Mouse (Mus musculus): ENCODE measurements around the gene Ube2j1.
A peak's percentile ranks its signal among the peaks of the same experiment; 100 is the strongest.
"Not testable (repeated sequence)": the region's sequence is repeated elsewhere in the genome, so short reads cannot be mapped to it uniquely, and the experiment has no call there.

Gene Ube2j1

DNA sequence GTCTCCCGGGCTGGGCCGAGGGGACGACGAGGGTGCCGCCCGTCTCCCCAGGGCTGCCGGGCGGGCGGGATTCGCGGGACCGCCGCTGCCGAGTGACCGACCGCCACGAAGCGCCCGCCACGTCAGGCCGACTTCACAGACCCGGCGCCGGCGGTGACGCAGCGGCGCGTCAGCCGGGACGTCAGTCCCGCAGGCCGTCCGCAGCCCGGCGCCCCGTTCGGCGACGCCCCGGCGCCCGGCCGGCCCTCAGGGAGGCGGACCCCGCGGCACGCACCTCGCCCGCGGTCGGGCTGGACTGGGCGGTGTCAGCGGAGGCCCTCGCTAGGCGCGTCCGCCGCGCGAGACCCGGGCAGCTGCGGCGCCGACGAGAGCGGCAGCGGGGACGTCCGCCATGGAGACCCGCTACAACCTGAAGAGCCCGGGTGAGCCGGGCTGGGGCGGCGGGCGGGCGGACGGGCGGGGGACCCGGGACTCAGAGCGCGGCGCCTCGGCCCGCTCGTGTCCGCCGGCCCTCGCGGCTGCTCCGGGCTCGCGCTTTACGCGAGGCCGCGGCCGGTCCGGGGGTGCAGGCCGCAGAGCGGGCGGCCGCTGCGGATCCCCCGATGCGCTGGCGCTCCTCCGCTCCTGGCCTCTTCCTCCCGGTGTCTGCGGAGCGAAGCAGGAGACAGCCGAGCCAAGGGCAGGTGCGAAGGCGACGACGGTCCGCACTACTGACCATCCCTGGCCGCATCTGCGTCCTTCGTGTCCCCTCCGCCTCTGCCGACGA lies at the start of gene Ube2j1:
Ube2j1 (plus strand) TSS at position 222 of the 766 bp plus-strand sequence.
- DNase-seq = peak; percentile 93

DNA sequence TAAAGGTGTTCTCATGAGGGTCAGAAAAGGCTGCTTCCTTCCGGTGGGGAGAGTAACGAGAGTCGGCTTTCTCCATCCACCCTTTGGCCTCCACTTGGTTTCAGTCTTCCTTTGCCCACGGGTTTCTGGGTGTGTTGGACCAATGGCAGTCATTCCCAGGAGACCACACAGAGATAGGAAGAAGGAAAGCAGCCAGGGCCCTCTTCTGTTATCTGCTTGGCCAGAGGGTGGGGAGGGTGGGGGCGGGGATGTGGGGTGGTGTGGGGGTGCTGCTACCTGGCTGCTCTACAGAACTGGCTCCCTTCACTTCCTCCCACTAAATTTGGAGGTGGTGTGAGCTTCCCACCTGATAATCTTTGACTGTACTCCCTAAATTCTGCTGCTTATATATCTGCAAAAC lies 49.6 kb upstream of the Ube2j1 start:
- no peak for DNase-seq

DNA sequence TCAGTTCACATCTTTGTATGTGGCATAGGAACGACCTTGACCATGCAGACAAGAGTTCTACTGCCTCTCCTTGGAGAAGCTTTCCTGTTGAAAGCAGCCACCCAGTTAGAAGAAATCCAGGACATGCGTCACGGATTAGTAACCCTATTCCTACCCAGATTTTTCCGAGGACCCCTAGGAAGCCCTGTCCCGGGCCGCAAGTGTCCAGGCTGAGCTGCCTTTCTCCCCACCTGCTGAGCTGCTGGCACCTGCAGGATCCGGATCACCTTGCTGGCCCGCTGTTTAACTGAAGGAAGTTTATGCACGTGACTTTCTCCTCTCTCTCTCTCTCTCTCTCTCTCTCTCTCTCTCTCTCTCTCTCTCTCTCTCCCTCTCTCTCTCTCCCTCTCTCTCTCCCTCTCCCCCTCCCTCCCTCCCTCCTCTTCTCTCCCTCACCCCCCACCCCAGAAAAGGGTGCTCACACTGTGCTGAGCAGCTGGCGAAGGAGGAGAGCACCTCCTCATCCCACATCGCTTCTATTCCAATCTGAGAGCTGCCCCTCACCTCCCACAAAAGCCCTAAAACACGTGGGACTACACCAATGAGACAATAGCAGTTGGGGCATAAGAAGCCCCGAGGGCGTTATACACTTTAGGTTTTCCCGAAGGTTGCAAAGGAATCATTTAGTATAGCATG lies 49.0 kb upstream of the Ube2j1 start:
- DNase-seq = peak; percentile 11

DNA sequence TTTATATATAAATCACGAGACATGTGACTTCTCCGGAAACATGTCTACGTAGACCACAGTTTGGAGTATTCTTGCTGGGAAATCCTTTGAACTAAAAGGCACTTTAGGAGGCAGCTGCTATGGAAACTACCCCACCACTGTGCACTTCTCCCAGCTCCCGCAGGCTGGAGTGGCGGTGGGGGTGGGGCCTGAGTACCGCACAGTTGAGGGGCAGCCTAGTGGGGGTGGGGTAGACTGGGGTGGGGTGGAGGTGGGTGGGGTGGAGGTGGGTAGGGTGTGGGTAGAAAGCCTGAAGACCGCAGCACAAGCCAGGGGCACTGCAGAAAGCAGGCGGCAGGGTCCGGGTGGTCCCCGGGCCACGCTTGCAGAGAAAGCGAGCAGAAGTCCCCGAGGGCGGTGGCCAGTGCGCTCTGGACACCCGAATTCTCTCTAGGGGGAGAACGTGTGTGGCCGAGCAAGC lies 48.5 kb upstream of the Ube2j1 start, which contains the start of gene Rragd:
Rragd (plus strand) TSS at position 322 of the 460 bp plus-strand sequence.
- DNase-seq = peak; percentile 50

DNA sequence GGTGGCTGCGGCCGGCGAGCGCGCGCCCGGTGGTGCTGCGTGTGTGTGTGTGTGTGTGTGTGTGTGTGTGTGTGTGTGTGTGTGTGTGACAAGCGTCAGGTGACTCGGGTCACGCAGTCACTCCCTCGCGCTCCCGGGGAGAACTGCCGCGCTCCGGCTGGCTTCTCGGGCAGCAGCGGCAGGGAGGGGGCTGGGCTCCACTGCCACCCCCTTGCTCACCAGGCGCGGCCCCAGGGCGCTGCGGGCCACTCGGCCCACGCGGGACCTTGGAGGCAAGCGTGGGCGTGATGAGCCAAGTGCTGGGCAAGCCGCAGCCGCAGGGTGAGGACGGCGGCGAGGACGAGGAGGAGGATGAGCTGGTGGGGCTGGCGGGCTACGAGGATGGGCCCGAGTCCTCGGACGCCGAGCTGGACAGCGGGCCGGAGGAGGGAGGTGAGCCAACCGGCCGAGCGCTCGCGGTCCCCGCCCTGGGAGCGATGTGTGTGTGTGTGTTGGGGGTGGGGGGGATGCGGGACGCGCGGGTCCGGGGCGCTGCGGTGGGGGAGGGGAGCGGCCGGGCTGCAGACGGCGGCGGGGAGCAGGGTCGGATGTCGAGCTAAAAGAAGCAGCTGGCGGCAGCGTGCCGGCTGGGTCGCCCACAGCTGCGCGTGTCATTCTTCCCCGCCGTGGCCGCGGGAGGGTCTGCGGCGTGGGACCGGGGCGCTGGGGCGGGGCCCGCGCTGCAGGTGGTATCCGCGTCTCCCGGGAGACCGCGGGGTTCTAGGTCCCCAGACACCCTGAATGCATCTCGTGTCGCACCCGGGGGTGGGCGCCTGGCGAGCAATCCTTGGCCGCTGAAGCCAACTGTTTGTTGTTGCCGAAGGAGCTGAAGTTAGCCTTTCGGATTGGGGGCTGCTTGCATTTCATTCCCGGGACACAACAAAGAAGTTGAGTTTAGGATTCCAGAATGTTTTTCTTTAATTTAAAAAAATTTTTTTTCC lies 47.8 kb upstream of the Ube2j1 start:
- peak; percentile 61 for DNase-seq

DNA sequence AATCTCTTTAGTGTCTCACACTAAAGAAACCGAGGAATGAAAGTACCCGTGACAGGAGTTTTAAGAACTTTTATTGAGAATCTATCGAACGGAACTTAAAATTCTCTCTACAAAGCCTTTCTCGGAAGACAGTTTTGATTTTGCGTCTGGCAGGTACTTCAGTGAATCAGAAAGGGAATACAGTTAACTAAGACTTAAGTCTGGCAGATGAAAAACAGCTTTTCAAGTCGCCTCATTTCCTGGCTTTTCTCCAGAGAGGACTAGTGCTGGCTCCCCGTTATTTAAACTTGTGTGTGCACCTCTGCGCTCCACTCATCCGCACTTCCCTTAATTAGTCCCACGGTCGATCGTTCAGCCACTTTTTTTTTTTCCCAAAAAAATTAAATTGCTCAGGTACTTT lies 47.0 kb upstream of the Ube2j1 start:
- DNase-seq = no peak

DNA sequence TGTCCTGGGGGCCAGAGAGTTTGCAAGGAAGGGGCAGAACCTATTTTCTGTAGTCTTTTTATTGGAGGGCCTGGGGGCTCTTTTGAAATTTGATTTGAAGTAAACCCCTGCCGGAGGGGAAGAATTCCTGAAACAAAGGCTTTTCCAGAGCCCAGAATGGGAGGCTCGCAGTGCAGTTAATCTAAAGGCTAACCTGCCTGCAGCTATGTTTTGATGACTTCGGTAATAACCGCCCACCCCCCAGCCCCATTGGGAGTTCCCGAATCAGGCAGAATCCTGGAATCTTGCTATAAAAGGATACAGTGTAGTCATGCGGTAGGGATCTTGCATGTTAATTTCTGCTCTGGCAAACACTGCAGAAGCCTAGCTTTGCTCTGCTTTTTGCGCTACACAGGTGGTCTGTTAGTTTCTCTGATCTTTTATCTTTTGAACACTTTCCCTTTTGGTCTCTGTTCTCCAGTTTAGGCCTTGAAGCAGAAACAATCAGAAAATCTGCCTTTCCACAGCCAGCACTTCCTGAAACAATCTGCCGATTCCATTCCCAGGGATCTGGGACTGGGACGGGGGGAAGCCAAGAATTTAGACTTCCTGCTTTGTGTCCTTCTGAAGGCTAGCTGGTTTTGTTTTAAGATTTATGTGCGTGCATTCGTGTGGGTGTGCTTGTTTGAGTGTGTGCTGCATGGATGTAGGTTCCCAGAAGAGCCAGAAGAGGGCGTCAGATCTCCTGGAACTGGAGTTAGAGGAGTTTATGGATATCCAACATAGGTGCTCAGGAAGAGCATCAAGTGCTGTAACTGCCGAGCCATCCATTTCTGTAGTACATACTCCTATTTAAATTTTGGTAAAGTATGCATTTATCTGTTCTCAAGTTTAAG lies 46.2 kb upstream of the Ube2j1 start:
- DNase-seq = peak; percentile 7

DNA sequence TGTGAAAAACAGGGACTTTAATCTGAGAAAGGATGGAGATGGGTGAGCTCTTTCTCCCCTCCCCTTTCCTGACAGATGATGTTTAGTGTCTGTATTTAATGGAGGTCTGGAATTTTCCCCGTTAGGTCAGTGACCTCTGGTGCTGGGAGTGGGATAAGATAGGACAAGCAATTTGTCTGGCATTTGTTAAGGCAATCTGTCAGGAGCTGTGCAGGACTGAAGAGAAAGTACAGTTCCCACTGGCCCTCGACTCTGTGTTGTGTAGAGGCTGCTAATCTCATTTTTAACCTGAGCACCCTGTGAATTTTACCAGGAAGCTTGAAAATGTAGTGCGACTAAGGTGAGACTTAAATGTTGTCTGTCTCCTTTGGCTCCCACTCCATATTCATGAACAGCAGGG lies 45.5 kb upstream of the Ube2j1 start:
- DNase-seq = no peak

DNA sequence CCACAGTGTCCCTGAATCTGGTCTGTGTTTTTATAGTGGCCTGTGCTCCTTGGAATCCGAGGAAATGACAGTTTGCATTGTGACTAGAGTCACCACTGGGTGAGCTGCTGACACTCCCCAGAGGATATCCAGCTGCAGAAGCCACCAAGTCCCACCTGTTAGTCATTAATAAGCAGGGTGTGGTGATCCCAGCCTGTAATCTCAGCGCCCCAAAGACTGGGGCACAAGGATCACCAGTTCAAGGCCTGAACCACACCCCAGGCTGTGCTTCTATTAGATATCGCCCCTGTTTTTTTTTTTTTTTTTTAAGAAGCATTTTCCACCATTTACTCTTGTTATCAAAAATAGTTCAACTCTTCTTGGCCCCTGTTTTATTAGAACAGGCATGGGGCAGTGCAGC lies 44.2 kb upstream of the Ube2j1 start:
- DNase-seq = no peak

DNA sequence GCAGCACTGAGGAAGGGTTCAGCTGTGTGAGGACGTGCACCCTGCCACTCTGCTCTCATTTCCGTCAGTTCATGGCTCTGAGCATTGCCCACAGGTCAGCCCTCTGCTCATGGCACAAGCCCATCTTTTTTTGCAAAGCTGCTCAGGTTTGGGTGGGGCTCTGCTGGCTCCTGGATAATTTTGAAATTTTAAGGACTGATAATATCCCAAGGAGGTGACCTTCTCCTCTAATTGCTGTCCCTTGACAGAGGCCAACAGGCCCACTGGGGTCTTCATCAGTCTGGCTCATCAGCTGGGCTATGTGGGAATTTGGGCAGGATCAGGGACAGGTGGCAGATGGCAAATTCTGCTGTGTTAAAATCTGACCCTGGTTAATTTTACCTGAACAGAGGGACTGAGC lies 41.9 kb upstream of the Ube2j1 start:
- DNase-seq = no peak

DNA sequence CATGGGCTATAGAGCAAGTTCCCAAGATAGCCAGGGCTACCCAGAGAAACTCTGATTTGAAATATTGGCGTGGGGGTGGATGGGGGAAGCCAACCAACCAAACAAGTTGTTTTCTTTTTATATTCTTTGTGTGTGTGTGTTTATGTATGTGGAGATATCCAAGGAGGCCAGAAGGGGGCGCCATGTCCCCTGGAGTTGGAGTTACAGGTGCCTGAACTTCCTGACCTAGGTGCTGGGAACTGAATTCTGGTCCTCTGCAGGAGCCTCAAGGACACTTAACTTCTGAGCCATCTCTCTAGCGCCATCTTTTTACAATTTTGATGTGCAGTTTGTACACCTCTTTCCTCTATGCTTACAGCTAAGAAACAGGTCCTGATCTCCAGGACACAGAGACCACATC lies 37.0 kb upstream of the Ube2j1 start:
- no peak for DNase-seq

DNA sequence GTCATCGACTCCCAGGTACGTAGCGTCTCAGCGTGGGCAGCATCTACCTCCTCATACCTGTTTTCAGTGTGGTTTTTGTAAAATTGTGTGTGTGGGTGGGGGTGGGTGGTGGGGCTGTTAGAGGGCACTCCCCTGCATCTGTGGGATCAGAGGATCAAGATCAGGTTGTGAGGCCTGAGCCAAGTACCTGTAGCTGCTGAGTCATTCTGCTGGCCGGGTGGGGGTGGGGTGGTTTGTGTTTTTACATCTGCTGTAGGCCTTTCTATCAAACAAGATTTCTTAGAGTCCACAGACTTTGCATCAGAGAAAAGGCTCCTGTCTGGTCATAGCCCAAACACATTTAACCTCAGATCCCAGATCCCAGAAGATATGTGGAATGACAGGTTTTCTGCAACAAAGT lies 35.1 kb upstream of the Ube2j1 start:
- DNase-seq = no peak

DNA sequence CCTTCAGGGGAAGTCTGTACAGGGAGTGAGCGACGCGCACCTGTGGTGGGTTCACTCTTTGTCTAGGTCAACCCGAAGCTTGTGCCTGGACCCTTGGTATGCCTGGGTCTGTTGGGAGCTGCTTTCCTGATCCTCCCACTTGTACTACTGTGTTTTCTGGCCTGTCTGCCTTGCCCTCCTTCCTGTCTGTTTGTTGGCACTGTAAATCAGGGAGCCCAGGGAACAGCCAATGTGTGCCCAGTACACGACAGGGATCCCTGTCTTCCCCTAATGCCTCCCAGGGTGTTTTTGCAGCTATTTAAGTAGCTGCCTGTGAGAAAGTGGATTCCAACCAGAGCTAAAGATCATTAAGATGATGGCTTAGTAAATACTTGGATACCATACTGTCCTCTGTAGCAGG lies 33.6 kb upstream of the Ube2j1 start:
- no peak for DNase-seq

DNA sequence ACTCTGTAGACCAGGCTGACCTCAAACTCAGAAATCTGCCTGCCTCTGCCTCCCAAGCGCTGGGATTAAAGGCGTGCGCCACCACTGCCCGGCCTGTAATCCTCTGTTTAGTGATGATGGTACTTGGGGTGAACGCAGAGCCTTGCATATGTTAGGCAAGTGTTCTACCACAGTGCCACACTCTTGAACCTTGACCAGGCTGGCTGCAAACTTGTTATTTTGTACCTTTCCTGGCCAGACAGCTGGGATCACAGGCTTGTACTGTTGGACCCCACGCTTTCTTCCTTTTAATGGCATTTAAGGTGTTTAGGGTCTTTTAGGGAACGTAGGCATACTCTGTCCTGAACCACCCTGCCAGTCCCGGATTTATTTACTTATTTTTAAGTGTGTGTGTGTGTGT lies 32.2 kb upstream of the Ube2j1 start:
- DNase-seq = no peak

DNA sequence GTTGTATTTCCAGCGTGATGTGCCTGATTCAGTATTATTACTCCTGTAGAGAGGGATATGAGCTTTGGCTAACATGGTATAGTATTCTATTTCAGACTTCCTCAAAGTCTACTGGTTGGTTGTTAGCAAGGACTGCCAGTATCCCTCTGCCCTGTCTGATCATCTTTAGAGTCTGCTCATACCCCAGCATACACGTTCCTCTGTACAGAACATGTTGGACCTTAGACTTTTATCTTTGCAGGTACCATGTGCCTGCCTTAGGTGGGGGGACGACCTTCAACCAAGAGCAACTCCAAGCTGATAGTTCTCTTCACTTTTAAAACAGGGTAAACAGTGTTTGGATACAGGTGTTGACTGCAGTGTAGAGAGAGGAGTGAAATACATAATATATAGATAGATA lies 29.1 kb upstream of the Ube2j1 start:
- DNase-seq = no peak

DNA sequence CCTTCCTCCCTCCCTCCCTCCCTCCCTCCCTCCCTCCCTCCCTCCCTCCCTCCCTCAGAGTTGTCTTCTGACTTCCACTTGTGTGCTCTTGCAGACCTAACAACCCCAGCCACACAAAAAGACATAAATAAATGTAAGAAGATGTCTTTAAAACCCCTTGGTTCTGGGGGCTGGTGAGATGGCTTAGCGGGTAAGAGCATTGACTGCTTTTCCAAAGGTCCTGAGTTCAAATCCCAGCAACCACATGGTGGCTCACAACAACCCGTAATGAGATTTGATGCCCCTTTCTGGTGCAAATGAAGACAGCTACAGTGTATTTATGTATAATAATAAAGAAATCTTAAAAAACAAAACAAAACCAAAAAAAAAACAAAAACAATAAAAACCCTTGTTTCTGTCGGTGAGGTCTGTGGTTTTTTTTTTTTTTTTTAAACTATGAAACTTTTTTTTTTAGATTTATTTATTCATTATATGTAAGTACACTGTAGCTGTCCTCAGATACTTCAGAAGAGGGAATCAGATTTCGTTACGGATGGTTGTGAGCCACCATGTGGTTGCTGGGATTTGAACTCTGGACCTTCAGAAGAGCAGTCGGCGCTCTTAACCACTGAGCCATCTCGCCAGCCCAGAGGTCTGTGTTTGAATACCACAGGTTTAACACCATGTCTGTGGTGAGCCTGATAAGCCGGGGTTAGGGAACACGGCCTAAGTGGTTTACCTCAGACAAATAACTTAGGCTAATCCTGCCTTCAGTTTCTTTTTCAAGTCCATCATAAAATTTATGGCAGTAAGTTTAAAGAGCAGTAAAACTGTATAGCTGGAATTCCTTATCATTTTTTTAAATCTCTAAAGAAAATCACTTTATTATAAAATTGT lies 25.4 kb upstream of the Ube2j1 start:
- not testable (repeated sequence) for DNase-seq

DNA sequence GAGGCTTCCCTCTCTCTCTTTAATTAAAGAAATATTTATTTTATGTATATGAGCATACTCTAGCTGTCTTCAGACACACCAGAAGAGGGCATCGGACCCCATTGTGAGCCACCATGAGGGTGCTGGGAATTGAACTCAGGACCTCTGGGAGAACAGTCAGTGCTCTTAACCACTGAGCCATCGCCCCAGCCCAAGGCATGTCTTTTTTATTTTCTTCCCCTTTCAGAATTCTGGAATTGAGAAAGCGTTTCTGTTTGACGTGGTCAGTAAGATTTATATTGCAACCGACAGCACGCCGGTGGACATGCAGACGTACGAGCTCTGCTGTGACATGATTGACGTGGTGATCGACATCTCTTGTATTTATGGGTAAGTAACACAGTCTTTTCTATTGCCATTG lies 24.4 kb upstream of the Ube2j1 start:
- DNase-seq = no peak

DNA sequence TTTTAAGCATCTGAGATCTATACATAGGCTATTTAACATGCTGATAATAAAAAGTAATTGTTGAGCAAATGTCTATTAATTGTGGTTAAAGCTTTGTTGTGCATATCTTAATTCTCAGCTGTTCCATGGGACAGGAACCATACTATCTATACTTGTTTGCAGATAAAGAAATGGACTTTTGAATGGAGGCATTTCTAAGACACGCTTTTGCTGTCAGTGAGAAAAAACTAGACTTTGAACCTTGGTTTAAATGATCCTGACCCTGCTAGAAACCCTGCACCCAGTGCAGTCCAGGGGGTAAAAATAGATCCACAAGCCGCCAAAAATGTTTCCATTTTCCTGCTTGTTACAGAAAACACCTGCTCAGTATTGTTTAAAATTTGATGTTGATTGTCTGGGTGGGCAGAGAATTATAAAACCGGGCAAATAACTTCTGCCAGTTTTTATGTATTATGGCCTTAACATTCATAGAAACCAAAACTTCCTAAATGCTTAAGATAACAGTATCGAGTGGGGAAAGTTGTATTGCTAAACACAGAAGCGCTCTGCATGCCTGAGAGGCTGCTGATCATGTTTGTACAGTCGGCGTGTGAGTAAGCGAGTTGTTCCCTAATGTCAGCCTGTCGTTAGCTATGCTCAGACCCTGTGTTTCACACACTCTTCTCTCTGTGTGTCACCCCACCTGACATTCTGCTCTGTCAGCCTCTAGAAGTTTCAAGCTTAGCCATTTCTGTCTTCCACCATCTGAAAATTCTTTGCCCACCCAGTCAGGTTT lies 23.6 kb upstream of the Ube2j1 start:
- DNase-seq = no peak

DNA sequence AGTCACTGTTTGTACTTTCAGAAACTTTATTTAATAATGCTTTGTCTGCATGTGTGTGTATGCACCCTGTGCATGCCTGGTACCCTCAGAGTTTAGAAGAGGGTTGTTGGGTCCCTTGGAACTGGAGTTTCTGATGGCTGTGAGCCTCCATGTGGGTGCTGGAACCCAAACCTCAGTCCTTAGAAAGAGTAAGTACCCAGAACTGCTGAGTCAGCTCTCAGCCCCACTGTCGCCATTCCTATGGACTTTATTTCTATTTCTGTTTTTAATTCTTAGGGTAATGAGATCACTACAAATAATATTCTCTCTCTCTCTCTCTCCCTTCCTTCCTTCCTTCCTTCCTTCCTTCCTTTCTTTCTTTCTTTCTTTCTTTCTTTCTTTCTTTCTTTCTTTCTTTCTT lies 21.1 kb upstream of the Ube2j1 start:
- no peak for DNase-seq

DNA sequence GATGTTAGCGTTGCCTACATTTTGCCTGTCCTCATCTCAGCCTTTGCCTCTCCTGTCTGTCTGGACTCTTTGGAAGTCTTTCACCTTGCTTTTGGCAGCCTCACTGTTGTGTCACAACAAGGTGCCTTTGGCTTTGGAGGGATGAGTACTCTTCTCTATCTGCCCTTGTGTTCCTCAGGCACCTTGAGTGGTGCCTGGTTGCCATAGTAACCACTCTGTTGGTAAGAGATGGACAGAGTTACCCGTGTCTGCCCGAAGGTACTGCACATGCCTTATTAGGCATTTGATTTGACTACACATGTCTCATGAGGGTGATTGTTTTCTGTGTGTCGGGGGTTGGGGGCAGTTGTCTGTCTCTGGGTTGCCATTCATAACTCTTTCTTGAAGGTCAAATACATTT lies 18.7 kb upstream of the Ube2j1 start:
- DNase-seq = no peak
